ENCODE assay signal across 26 mouse cellular contexts in the genomic region with DNA sequence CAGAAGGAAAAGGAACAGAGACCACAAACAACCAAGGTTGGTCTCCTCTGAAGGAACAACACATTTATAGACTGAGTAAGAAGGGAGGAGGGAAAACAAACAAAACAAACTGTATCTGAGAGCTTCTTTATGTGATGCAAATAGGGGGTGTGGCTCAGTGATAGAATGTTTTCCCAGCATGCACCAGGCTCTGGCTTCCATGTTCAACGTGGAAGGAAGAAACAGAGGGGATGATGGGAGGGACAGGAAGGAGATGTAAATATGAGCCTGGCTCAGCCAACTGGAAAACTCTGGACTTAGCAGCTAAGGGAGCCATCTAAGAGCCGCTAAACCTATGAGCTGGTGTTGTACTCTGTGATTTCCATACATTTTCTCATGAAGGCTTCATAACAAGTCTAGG. TPM values are rescaled to one million over a fixed set of nuclear protein-coding genes. Genes with fewer than 3 reads are reported as not detected.
"Had no signal": no experiment of that assay in that cellular context is flagged by ENCODE, and none has a peak within 500 bp of the region (broad histone marks: within the 10 kb centered on the region; RNA-seq: fewer than 3 reads in every experiment).

No protein-coding gene starts in this region.

- H3K27ac ChIP-seq: limb, embryonic 12.5 days; limb, embryonic 15.5 days; liver, embryonic 14.5 days; macrophage; midbrain, embryonic 10.5 days; stomach, postnatal 0 days had no signal

- H3K9ac ChIP-seq: kidney, embryonic 15.5 days; limb, embryonic 12.5 days; limb, embryonic 15.5 days; liver, embryonic 14.5 days; liver, postnatal 0 days; lung, embryonic 14.5 days had no signal

- H3K4me3 ChIP-seq: kidney, embryonic 15.5 days; limb, embryonic 12.5 days; limb, embryonic 15.5 days; megakaryocyte, embryonic 14.5 days; midbrain, embryonic 13.5 days; myocyte; neural tube, embryonic 13.5 days had no signal

- H3K36me3 ChIP-seq: limb, embryonic 12.5 days; limb, embryonic 15.5 days; midbrain, embryonic 10.5 days; midbrain, embryonic 13.5 days; neural tube, embryonic 13.5 days had no signal

- ATAC-seq: liver, postnatal 0 days; lung, postnatal 0 days; midbrain, embryonic 13.5 days; midbrain, embryonic 16.5 days had no signal

- H3K27me3 ChIP-seq: kidney, embryonic 15.5 days; limb, embryonic 12.5 days; limb, embryonic 15.5 days; neural tube, embryonic 13.5 days had no signal

- DNase-seq: kidney, adult 8-10 months; kidney, postnatal 10 days; kidney, postnatal 4 days; left cerebral cortex, postnatal 4 days; liver, postnatal 0 days; lung, embryonic 14.5 days; right cerebral cortex, adult 18-20 months; right cerebral cortex, postnatal 14 days; right cerebral cortex, postnatal 4 days; thymus, postnatal 25 days had no signal

- H3K9me3 ChIP-seq: kidney, embryonic 15.5 days; limb, embryonic 12.5 days; limb, embryonic 15.5 days; megakaryocyte, embryonic 14.5 days; midbrain, embryonic 10.5 days; midbrain, embryonic 13.5 days; neural tube, embryonic 13.5 days had no signal

- H3K4me2 ChIP-seq: limb, embryonic 15.5 days; liver, embryonic 11.5 days; lung, embryonic 14.5 days had no signal

RNA-seq across cellular contexts. Expression of gene Bhlha9, which starts 58.0 kb away (rescaled TPM):
- polyA plus RNA-seq: liver, embryonic 14.5 days; lung, embryonic 14.5 days; lung, postnatal 0 days; macrophage; myocyte; stomach, embryonic 14.5 days; stomach, postnatal 0 days; thymus, postnatal 0 days had no signal
